Mouse (Mus musculus) kidney, adult 18-20 months (tissue): Measurements from ENCODE around the gene Ms4a14.
"Not testable (repeated sequence)": the region's sequence is repeated elsewhere in the genome, so short reads cannot be mapped to it uniquely, and the experiment has no call there.

Experiments
- DNase-seq: peaks from one replicate; pipeline ENCODE4 v3.0.0; 2021

Gene Ms4a14

DNA sequence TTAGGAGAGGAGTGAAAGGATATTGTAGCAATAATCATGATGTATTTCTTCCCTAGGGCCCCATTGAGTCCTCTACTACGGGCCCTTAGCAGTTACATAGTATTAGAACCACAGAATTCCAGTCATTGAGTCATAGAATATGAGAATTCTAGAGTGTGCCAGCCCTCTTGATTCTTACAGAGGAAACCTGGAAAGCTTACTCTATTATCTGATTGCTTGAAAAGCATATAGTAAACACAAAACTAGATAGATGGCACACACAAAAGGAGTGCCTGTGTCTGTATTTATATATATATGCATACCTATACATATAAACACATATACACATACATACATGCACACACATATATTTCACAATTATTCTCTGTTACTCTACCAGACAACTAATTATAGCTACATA is at the start of gene Ms4a14:
TSS of gene Ms4a14 (minus strand) at position 101 of the 400 bp plus-strand sequence.
- no peak for DNase-seq

DNA sequence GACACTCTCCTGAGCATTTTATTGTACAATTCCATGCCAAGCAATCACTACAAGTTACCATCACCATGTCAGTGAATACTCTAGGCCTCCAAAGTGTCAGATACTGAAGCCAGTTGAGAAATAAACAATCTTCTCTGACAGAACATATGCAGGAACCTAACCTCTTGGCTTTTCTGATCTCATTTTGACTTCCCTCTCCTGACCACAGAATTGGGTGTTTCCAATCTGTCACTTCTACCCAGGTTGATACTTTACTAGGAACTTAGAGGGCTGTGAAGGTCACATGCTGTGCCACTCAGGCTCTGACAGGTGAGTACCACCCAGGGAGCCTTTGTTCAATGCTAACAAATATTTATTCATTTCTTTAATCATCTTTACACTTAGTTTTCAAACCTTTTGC is 47.7 kb upstream of the Ms4a14 start:
- DNase-seq: no peak

DNA sequence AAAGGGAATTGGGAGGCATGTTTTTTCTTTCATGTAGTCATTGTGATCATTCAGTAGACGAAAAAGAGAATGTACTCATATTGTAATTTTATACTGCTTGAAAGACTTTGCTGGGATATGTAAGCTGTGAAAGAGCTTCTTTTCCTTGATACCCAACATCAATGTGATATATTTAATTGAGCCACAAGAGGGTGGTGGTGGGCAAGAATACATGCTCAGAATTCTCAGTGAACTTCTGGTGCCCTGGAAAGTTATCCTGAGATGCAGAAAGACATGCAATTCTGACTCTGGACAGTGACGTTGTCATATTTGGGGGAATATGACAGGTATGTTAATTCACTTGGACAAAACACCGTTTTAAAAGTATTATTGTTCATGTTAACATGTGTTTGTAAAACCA is 45.9 kb upstream of the Ms4a14 start:
- DNase-seq: no peak

DNA sequence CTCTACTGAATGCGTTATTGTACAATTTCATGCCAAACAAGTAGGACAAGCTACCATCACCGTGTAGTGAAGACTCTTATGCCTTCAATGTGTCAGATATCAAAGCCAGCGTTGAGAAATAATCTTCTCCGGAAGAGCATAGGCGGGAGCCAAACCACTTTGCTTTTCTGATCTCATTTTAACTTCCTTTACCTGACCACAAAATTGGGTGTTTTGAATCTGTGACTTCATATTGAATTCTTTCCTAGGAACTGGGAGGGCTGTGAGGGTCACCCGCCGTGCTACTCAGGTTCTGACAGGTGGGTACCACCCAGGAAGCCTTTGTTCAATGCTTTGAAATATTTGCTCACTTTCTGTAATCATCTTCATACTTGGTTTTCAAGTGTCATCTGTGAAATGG is 41.5 kb upstream of the Ms4a14 start:
- DNase-seq: no peak

DNA sequence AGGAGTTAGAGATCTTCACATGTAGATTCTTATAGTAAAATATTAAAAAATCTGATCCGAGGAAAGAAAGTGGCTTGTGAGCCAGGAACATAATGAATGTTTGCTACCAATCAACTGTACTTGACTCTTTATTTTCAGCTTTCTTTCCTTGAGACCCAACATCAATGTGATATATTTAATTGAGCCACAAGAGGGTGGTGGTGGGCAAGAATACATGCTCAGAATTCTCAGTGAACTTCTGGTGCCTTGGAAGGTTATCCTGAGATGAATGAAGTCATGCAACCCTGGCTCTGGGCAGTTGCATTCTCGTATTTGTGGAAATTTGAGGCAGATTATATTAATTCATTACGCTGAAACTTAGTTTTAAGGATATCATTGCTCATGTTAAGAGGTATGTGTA is 37.6 kb upstream of the Ms4a14 start:
- no peak for DNase-seq

DNA sequence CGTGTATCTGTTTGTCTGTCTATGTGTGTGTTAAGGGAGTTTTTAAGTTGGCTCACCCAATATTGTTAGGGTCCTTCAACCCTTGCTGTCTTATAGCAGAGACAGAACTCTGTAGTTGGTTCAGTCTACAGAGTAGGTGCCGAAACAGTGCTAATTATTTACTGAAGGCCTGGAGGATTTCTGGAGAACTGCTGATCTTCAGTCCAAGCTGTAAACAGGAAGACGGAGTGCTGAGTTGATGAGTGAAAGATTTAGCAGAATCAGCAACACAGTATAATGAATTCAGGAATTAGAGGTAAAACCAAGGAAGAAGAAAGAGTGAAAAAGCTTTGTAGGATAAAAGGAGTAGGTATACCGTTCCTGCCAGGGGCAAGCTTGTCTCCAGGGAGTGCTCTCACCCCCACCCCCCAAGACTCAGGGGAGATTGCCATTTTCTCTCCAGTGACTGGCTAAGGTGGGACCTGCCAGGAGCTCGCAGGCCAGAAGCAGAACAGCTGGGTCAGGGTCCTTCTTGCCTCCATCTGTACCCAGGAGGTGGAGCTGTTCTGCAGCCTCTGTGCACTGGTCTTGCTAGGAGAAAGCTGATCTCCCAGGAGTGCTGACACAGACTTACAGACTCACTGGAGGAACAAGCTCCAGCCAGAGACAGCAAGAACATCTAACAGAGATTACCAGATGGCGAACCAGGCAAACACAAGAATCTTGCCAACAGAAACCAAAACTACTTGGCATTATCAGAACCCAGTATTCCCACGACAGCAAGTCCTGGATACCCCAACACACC is 35.6 kb upstream of the Ms4a14 start:
- DNase-seq: peak; percentile 16

DNA sequence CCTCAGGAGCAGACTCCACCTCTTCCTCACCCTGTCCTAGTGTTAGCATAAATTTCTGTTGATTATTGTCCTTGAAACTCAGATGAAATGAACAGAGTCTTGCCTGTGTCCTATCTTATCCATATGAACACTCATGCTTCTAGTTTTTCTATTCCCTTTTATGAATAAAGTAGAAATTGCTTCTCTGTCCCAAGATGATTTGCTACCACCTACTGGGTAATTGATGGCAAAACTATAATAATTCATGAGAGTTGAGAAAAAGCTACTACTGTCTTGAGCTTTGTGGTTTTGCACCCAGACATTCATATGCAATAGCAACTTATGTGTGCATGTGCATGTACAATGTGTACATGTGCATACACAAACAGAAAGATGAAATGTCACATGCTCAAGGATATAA is 29.7 kb upstream of the Ms4a14 start:
- no peak for DNase-seq

DNA sequence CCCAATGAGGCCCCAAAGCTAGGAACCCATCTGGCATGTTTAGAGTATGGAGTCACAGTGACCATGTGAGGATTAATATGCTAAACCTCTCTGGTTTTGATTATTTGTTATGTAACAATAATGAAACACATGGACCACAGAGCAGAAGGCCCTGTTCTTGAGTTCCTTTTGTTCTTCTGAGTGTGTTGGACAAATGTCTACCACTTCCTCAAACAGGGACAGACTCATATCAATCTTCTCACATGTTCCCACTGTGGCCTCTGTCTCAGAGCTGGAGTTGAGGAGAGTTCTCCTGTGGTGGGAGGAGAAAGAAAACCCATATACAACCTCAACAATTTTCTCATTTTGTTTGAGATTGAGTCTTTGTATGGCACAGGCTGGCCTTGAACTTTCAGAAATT is 28.9 kb upstream of the Ms4a14 start:
- DNase-seq: no peak

DNA sequence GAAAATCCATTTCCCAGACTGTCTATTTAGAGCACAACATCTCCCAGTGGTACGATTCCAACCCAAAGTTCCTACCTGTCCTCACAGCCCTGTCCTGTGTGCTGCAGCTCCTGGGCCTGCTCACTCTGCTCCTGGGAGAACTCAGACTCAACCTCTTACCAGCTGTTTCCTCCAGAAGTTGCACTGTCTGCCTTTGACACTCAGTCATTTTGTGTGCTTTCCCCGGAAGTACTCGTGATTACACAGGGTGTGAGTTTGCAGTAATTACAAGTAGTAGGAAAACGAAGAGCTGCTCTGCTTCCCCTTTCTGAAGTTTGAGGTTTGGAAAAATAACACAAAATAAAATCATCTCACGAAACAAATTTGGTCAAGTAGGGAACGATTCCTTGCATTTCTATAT is 21.7 kb upstream of the Ms4a14 start, which contains the start of gene Ms4a7:
TSS of gene Ms4a7 (minus strand) at position 215 of the 400 bp plus-strand sequence.
- DNase-seq: no peak

DNA sequence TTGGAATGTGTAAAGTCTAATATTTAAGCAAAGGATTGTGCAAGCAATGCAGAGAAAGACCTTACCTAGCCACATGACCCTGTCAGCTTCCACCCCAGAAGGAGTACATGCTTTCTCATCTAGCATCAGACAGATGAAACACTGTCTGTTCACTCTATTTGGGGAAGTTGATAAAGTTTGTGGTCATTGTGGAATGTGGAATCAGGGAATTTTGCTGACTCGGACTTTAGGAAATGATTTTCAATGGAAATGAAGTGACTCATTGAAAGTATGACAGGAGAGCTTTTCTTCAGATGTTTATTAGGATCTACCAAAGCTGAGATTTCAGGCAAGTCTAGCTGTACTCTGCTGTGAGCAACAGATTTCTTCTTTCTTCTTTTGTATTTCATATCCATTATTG is 6.9 kb upstream of the Ms4a14 start:
- no peak for DNase-seq

DNA sequence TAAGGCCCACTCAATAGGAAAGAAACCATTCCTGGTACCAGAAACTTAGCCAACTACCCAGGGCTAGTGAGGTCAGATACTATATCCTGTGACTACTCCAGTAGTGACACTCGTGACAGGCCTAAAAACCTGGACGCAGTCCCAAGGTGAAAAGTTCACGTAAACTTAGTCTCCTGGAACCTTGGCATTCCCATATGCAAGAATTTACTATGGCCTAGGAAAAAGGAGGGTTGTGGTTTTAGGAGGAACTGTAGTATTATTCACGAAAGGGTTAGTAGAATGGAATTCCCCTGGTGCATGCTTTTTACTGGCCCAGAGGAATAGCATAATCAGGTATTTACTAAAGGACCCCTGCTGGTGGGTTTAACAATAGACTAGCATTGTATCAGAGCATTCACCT is 2.5 kb upstream of the Ms4a14 start:
- no peak for DNase-seq

DNA sequence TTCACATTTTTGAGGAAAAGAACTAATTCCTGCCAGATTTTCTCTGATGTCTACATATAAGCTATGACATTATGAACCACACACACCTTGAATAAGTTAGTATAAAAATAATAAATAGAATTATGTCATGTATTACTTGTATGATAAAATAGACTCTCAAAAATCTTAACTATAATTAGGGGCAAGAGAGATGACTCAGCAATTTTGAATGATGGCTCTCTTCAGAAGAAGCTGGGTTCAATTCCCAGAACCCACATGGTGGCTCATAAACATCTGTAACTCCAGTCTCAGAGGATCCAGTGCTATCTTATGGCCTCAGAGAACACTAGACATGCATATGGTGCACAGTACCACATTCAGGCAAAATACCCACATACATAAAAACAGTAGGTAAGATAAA is 5.4 kb downstream of the Ms4a14 start:
- DNase-seq: no peak

DNA sequence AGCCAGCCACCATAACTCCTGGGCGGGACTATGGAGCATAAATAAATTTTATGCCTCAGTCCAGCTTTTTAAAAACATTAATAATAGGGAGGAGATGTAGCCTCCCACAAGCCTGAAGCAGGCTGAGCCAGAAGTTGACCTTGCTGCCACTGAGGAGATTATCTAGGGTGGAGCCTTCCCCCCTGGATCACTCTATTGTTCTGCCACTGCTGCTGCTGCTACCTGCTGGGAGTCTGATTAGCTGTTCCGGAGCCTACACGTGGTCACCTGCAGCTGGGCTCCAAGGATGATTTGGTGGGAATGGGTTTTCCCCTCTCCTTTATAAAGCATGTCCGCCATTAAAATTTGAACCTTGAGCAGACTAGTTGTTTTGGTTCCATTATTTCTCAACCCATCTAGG is 14.7 kb downstream of the Ms4a14 start:
- DNase-seq: not testable (repeated sequence)

DNA sequence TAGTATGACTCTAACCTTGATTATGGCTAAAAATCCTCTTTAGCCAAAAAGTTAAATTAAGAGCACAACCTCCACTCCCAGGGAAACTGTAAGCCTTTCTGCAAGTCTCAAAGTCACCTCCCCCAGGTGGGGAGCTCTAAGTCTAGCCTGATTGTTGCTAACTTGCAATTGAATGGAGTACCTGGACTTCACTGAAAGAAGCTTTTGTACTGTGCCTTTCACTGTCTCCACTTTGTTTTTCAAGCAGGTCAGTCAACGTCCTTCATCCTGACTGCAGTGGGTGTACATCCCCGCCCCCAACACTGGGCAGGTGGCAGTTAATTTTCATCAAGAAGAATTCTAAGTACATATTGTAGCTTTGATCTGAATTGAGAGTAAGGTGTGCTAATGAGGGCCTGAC is 15.3 kb downstream of the Ms4a14 start:
- no peak for DNase-seq

DNA sequence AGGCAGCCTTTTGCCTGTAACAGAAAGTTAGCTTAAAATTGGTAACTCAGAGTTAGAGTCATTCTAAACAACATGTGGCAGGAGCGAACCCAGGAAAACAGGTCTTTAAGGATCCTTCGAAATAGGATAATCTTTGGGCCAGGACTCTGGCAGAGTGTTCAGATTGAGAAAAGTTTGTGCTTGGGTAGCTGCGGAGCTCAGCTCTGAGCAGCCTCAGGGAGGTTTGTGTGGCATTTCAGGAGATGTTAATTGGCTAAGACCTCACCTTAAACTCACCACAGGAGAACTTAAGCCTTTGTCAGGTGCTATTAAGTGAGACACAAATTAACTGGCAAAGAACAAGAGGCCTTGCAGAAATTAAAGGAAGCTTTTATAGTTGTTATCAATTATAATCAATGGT is 20.6 kb downstream of the Ms4a14 start:
- DNase-seq: not testable (repeated sequence)

DNA sequence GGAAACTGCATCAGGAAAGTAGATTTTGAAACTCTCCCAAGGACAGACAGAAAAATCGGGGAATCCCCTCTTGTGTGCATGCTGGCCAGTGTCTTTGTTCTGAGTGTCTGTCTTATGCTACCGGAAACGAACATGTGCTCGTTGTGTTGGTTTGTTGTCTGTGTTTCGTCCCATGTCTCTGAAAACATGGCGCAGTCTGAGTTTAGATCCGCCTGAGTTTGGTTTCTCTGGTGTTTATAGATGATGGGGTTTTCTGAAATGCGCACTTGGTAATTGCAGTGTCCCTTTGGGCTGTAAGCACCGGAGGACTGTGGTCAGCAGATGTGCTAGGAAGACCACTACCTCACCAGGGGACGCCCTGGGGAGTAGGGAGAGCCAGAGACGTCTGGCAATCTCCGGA is 21.3 kb downstream of the Ms4a14 start:
- DNase-seq: no peak

DNA sequence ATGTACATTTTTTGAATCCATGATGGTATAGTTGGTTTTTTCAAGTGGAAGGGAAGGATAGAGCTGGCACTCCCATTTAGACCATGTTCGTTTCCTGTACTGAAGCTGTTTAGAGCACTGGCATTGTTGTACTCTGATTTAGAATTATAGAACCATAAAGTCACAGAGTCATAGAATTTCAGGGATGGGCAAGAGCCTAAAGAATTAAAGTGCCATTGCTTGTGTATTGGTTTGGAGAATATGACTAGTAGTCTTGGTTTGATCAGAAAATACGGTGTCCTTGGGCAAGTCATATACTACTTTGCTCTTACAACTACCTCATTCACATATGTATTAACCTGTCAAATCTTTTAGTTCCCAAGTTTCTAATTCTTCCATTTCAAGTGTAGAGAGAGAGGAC is 30.5 kb downstream of the Ms4a14 start, which contains the start of gene Ms4a5:
TSS of gene Ms4a5 (minus strand) at position 101 of the 400 bp plus-strand sequence.
- DNase-seq: no peak

DNA sequence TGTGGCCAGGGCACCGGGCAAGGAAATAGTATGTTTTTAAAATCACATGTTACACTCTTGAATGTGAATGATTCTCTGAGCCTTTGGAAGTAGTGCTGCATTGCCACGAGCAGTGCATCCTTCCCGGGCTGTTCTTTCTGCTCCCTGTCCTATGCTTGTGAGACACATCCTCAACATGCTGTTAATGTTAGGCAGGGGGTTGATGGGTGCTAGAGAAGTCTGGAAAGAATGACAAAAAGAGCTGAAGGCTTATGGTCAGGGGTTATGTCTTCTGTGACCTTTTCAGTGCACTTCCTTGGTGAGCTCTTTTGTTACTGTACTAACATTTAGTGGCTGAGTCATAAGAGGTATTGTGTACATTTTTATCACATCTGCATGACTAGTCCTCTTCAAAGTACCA is 34.0 kb downstream of the Ms4a14 start:
- no peak for DNase-seq

DNA sequence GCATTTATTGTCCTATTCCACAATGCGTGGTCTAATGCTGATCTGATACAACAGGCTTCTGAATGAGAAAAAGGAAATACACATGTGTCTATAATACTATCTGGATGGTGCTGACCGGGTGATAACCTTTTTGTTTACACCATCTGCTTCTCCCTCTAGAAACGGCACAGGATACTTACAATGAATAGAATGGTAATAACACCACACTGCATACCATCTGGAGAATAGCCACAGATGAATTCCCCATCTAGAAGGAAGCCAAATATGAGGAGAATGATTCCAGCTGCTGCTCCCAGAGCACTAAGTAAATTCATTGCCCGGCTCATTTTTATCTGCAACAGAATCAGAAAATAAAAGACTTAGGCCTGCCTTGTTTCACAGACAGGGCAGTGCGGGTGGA is 37.8 kb downstream of the Ms4a14 start:
- DNase-seq: no peak

DNA sequence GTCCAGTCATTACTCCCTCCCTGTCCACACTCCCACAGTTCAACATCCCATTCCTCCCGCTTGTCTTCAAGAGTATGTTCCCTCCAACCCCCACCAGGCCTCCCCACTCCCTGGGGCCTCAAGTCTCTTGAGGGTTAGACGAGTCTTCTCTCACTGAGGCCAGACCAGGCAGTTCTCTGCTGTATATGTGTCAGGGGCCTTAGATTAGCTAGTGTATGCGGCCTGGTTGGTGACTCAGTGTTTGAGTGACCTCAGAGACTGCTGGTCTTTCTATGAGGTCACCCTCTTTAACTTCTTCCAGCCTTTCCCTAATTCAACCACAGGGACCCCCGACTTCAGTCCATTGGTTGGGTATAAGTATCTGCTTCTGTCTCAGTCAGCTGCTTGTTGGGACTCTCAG is 47.3 kb downstream of the Ms4a14 start:
- DNase-seq: no peak

DNA sequence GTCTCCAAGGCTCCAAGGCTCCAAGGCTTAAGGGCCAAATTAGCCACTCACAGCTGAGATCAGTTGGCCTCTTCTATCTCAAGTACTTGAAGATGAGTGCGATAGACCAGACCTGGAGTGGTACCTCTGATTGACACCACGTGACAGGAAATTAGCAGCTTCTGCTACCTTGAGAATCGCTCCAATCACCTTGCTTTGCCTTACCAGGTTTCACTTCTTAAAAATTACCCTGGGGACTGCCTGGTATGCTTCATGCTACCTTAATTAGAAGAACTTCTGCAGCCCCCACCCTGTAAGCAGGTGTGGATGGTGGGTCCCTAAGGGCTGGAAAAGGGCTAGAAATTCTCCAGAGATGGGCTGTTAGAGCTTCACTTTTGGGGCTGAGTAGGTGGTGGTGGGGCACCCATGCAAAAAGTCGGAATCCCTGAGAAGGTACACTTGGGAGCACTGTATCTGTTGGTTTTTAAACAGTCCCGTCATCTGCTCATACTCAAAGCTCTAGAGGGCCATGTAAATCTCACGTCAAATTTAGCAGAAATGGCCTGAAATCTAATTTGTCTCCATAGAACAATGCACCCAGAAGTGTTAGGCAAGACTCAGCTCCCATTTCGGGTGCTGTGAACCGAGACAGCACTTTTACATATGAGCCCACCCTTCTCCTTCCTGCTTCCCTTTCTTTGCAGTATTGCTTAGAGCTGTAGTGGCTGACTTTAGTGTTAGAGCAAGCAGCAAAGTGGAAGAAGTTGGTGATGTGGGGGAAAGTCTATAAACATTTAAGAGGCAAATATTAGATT is 48.0 kb downstream of the Ms4a14 start, which contains the start of gene Ms4a1:
TSS of gene Ms4a1 (minus strand) at position 190 of the 794 bp plus-strand sequence.
- DNase-seq: no peak

DNA sequence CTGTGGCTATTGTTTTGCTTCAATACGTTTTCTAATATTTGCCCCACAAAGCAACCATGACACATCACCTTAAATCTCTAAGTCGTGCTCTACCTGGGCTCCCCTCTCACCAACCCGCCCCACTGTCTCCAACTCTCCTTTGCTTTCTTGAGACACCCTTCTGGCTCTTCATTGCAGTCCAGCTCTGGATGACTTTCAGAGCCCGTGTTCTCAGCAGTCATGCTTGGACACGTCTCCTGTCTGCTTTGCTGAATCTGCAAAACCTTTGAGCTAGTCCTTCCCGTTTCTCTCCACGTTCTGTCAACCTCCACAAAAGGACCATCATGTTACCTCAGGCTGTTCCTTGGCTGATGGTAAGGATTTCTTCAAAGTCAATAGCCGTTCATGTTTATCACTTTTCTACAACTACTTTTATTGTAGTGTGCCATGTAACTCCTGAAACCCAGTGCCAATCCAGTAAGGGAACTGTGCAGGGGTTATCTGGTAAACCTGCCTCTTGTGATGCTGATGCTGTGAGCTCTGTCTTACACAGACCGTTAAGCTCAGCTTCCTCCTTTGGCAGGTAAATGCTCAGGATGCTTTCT is 49.6 kb downstream of the Ms4a14 start:
- DNase-seq: no peak

DNA sequence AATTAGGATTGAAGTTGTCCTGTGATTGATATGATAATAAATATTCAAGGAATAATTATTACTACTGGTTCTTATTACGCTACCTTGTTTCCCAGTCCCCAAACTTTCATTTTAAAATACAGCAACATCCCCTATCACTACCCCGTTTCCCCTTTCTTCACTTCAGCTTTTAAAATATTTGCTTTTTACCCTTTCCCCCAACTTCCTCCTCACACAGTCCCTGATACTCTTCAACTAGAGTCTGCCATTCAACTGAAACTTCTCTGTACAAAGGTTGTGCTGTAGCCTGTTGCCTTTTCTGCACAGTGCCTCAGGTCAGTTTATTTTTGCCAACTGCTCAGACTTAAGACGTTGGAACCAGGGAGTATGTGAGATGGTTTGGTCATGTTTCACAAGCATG is 50.7 kb downstream of the Ms4a14 start:
- no peak for DNase-seq

DNA sequence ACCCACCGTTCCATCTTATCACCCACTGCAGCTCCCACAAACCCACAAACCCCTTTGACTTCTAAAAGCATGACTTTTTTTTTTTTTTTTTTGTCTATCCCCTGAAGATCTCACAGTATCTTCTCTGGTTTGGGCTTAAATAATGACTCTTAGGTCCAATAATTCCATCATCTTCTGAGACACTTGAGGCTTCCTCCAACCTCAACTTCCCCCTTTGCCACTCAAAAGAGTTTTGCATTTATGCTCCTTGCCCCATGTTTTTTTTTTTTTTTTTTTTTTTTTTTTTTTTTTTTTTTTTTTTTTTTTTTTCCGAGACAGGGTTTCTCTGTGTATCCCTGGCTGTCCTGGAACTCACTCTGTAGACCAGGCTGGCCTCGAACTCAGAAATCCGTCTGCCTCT is 51.3 kb downstream of the Ms4a14 start:
- DNase-seq: not testable (repeated sequence)
